Mouse (Mus musculus) bone marrow, adult 2 months (tissue): ENCODE measurements around the gene Rapgef5.

ENCODE experiments used
- CTCF ChIP-seq: fragments of 200-500 bp; IDR thresholded peaks from 2 replicates; pipeline ENCODE4 v1.5.1; 2011; ENCODE audit warnings: low read length, control low read depth; ENCODE audit not compliant: control insufficient read depth, insufficient read depth
- POLR2A ChIP-seq: fragments of 200-500 bp; IDR thresholded peaks from 2 replicates; pipeline ENCODE4 v1.6.1; 2011; ENCODE audit warnings: low read depth, mild to moderate bottlenecking, control low read depth, low read length, borderline replicate concordance; ENCODE audit not compliant: control insufficient read depth

GRCm38 (mm10) chr12:117783426-117783825 is 267.1 kb downstream of the Rapgef5 start:
- TF ChIP-seq CTCF (no peak), POLR2A (no peak)
